Mouse (Mus musculus) heart, postnatal 36 days (tissue): ENCODE measurements around the gene Trim63. TPM values are rescaled to one million over a fixed set of nuclear protein-coding genes. Genes with fewer than 3 reads are reported as not detected.

ENCODE experiments used
- DNase-seq, 2 experiments: peaks; one replicate each; pipeline ENCODE4 v3.0.0; 2021 to 2022
- intact Hi-C: fragments of 180-260 bp; cut with DNase I; formaldehyde crosslinking; loops from one replicate; pipeline ENCODE4 v1.15.1; 2025
- total RNA-seq, 2 experiments: library from RNA; stranded (reverse); gene quantifications; 2 replicates each; pipeline ENCODE4 v1.2.3; 2021

The Trim63 gene
- total RNA-seq, 2 experiments from 2014 or later: 234 to 314 TPM

GRCm38 (mm10) chr4:134359649-134360048, 44.7 kb downstream of the Trim63 start:
- DNase-seq: no peak
- intact Hi-C loops: loop anchor here (5.0 kb wide), 1 partner anchor 97 kb away; no protein-coding TSS in a partner anchor

GRCm38 (mm10) chr4:134361215-134361614, 46.3 kb downstream of the Trim63 start:
- intact Hi-C loops: no loop called here
- no peak for DNase-seq

- intact Hi-C loops: no loop called here
- peak; percentile 37 to 44 for DNase-seq
Measured at GRCm38 (mm10) chr4:134362124-134362523, 47.2 kb downstream of the Trim63 start.

GRCm38 (mm10) chr4:134362586-134362985, 47.7 kb downstream of the Trim63 start:
- intact Hi-C loops: no loop called here
- DNase-seq: peak; percentile 32 to 50

GRCm38 (mm10) chr4:134365280-134365679, 50.4 kb downstream of the Trim63 start:
- intact Hi-C loops: no loop called here
- no peak for DNase-seq

GRCm38 (mm10) chr4:134370649-134371221, 55.8 kb downstream of the Trim63 start:
- no peak for DNase-seq
- intact Hi-C loops: no loop called here

- intact Hi-C loops: no loop called here
- DNase-seq: peak; percentile 13 to 17
Measured at GRCm38 (mm10) chr4:134371316-134371855, 56.5 kb downstream of the Trim63 start.

GRCm38 (mm10) chr4:134372294-134372747, 57.4 kb downstream of the Trim63 start:
- intact Hi-C loops: no loop called here
- DNase-seq: peak; percentile 73 to 75

GRCm38 (mm10) chr4:134373295-134373694, 58.4 kb downstream of the Trim63 start:
- intact Hi-C loops: no loop called here

GRCm38 (mm10) chr4:134374306-134374705, 59.4 kb downstream of the Trim63 start:
- no peak for DNase-seq
- intact Hi-C loops: no loop called here

More at GRCm38 (mm10) chr4:134373295-134373694, 58.4 kb downstream of the Trim63 start:
- DNase-seq: no peak

GRCm38 (mm10) chr4:134378089-134378615, 63.2 kb downstream of the Trim63 start:
- no peak for DNase-seq
- intact Hi-C loops: no loop called here

Other genes with a start within 250 kb of the Trim63 start
- 1 to 10 TPM; 3.1 to 4.6 TPM for gene Cd52, start 220.0 kb upstream of the Trim63 start, total RNA-seq
- 1 to 10 TPM; 1.6 to 1.9 TPM for gene Ubxn11, start 212.6 kb upstream of the Trim63 start, total RNA-seq
- gene Sh3bgrl3, start 186.3 kb upstream of the Trim63 start, total RNA-seq: 10 to 100 TPM; 36.4 to 39.9 TPM
- gene Cep85, start 128.0 kb upstream of the Trim63 start, total RNA-seq: 10 to 100 TPM; 49.1 to 50.9 TPM
- not detected for gene Gm7534, start 112.1 kb upstream of the Trim63 start, total RNA-seq
- not detected for gene Catsper4, start 87.7 kb upstream of the Trim63 start, total RNA-seq
- 1 to 10 TPM; 4.7 to 5.5 TPM for gene Cnksr1, start 76.7 kb upstream of the Trim63 start, total RNA-seq
- gene E130218I03Rik, start 71.5 kb upstream of the Trim63 start, total RNA-seq: not detected
- gene Zfp593, start 69.5 kb upstream of the Trim63 start, total RNA-seq: 1 to 10 TPM; 2.6 to 3.7 TPM
- gene Gm30191, start 68.2 kb upstream of the Trim63 start, total RNA-seq: not detected
- 1 to 10 TPM; 6.1 to 9.5 TPM for gene Grrp1, start 61.0 kb upstream of the Trim63 start, total RNA-seq
- gene Pdik1l, start 27.2 kb upstream of the Trim63 start, total RNA-seq: 1 to 10 TPM; 7.9 to 8.2 TPM
- under 1 TPM; 0.35 to 0.50 TPM for gene Slc30a2, start 28.1 kb downstream of the Trim63 start, total RNA-seq
- gene Extl1, start 68.7 kb downstream of the Trim63 start, total RNA-seq: 10 to 100 TPM; 17.3 to 20.0 TPM
- gene Pafah2, start 81.2 kb downstream of the Trim63 start, total RNA-seq: 1 to 10 TPM; 6.8 to 8.0 TPM
- gene Stmn1, start 153.2 kb downstream of the Trim63 start, total RNA-seq: 10 to 100 TPM; 28.4 to 28.9 TPM
- 10 to 100 TPM; 19.0 to 24.0 TPM for gene Paqr7, start 181.6 kb downstream of the Trim63 start, total RNA-seq
- under 1 TPM in 1 of 2 experiments, not detected in 1; 0.22 TPM for gene Aunip, start 195.9 kb downstream of the Trim63 start, total RNA-seq
- gene Mtfr1l, start 220.3 kb downstream of the Trim63 start, total RNA-seq: 100 to 1,000 TPM; 178 to 188 TPM
- 10 to 100 TPM; 19.8 to 21.1 TPM for gene Selenon, start 237.0 kb downstream of the Trim63 start, total RNA-seq